Mouse (Mus musculus) cerebellum, postnatal 4 days (tissue): ENCODE measurements around the gene Map7.

ENCODE experiments used
- DNase-seq, 2 experiments: peaks; one replicate each; pipeline ENCODE4 v3.0.0; 2022; ENCODE audit warnings: low spot score in 2 of 2, mixed read lengths in 1 of 2

Map7 gene

DNA sequence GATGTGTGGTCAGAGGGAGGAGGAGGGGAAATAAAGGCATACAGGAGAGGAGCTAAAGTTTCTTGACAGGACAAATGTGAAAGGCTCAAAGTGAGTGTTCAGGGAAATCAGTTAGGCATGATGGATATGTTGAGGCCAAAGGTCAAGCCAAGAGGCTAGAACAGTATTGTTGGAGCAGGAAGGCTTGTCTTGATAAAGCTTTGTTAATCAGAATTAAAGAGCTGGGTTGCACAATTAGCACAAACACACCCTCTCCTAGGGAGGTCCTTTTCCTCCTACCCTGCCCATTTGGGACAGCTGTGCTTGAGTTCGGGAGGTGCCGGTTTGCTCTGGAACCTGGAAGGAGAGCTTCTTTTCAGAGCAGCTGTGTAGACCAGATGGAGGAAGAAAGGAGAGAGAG is 5.2 kb downstream of the Map7 start:
- DNase-seq, result no peak

DNA sequence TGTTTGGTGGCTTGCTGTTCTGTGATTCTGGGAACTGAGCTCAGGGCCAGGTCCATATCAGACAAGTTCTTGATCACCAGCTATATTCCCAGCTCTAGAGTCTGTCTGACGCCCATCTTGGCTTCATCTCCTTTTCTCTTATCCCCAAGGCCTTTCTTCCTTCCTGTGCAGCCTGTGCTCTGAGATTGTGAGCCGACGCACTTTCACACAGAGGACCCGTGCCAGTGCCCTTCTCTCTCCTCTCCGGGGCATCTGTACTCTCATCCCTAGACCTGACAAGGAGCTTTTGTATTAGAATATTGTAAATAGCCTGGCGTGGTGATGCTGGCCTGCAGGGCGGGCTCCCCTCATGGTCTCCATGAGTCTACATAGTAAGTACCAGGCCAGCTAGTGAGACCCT is 7.1 kb downstream of the Map7 start:
- no peak for DNase-seq

DNA sequence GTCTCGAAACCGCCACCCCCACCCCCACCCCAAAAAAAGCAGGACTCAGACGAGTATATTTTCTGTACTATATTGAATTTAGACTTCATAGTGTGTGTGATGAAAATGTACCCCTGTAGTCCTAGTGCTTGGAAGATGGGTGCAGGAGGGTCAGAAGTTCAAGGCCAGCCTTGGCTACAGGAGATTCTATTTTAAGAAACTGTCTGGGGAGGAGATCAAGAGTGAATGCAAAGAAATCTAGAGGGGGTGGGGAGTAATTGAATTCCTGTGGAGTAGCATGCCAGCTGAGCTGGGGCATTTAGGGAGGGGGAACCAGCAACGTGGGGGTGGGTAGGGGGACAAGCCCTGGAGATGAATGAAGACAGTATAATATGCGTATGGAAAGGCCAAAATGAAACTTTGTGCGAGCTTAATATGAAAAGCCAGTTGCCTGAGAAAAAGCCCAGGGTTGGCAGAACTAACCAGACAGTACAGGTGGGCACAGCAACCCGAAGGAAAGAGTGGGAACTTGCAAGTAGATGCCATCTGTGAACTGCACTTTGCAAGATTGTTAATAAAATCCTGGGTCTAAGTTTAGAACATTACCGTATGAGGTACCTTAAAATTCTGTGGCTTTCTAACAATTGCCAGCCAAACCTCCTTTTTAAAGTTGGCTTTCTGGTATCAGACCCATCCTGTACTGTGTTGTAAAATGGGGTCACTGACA is 8.9 kb downstream of the Map7 start:
- no peak for DNase-seq

DNA sequence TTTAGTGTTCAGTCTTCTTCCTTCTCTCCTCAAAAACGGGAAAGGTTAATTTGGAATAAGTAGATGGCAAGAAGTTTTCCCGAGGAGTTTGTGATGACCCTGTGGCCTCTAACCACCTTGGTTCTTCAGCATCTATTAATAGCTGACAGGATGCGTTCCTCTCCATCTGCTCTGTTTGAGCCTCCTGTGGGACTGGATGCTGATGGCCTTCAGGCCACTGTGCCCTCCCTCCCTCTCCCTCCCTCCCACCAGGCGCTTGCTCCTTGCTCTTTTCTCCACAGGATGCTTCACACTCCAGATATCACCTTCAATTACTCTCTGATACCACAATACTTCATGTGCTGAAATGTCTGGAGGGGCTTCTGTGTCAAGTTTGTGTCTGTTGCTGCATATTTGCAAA is 10.5 kb downstream of the Map7 start:
- DNase-seq, result no peak

DNA sequence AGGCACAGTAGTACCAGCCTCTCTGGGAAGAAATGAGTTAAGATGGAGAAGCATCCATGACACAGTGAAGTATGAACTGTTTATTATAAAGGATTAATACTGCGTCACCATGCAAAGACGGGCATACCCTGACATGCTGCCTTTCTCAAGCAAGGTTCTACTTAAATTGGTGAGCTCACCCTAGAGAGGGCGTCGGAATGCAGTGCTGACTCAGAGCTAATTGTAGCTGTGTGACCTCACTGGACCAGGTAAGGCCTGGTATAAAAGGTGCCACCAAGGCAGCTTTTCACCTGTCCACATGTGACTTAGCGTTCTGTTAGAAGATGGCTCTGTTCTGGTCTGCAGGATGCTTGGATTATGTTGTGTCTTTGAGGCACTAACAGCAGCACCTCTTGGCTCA is 11.0 kb downstream of the Map7 start:
- DNase-seq, result no peak

DNA sequence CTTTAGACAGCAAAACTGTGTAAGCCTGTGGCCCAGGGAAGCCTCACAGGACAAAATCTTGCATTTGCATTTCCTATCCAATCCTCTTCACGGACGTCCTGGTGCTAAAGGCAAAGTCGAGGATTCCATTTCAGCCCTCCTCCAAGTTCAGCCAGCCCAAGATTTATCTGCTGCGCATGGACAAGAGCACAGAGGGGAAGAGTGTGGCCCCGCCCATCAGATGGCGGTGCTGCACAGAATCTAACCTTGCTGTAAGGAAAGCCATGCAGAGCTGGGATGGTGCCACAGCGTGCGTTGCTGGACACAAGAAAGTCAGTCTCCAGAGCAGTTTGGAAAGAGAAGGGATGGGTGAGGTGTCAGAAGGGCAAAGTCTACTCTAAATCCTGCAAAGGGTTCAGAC is 12.6 kb downstream of the Map7 start:
- DNase-seq, result no peak

DNA sequence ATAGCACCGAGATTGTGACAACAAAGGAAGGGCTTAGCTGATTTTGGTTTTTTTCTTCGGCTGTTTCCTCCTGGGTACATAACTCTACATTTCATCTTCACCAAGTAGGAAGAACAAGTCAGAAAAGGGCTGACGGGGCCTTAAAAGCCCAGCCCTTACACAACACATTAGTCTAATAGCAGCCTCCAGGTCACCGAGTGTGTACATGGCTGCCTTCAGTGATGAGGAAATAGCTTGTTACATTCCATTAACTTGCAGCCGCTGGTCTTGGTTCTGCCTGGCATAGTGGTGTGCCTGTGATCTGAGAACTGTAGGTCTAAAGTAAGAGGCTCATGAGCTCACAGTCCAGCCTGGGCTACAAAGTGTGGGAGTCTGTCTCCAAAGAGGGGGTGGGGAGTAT is 16.5 kb downstream of the Map7 start:
- DNase-seq, result no peak

DNA sequence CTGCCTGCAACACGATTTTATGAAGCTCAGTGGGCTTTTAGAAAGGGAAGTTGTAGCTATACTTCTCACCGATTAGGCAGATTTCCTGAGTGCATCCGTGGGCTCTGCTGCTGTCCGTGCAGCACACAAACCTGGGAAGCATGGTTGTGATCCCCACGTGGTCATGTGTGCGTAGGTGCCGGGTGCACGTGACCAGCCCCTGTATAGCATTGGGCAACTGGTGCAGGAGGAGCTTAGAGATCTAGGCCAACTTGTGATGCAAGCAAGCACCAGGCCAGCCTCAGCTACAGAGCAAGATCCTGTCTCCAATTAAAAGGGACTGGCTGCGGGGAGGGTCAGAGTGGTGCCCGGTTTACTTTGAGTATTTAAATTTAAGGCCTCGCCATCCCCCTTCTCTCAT is 18.5 kb downstream of the Map7 start:
- no peak for DNase-seq

DNA sequence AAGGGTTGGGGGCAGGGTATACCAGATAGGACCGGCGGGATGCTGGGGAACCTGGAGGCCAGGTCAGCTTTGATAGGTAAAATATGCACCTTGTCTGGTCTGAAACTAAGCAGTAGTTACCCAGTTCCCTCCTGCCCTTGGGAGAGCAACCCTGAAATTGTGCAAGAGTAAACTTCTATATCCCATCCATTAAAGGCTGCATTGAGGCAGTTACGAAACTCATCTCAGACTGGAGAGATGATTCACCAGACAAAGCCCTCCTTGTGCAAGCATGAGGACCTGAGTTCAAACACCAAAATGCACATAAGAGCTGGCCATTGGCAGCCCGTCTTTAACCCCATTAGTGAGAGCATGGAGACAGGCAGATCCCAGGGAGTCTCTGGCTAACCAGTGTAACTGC is 19.2 kb downstream of the Map7 start:
- DNase-seq, result no peak

DNA sequence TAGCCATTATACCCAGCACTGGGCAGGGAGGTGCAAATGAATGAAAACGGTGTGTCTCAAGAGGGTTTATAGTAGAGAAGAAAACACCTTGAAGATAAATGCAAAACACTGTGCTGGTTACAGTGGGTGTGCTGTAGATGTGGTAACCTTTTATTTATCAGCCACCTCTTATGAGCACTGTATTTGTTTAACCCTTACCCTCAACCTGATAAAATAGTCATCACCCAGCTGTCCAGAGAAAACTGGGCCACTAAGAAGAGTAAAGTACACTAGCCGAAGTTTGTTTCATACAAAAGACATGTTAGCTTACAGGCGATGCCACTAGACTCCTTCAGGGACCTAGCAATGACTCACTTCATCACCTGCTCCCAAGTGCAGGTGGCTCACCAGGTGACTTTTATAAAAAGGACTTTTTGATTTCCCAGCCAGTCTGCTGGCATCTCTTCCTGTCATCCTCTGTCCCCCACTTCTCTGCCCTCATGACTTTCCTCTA is 21.0 kb downstream of the Map7 start:
- DNase-seq, result no peak

DNA sequence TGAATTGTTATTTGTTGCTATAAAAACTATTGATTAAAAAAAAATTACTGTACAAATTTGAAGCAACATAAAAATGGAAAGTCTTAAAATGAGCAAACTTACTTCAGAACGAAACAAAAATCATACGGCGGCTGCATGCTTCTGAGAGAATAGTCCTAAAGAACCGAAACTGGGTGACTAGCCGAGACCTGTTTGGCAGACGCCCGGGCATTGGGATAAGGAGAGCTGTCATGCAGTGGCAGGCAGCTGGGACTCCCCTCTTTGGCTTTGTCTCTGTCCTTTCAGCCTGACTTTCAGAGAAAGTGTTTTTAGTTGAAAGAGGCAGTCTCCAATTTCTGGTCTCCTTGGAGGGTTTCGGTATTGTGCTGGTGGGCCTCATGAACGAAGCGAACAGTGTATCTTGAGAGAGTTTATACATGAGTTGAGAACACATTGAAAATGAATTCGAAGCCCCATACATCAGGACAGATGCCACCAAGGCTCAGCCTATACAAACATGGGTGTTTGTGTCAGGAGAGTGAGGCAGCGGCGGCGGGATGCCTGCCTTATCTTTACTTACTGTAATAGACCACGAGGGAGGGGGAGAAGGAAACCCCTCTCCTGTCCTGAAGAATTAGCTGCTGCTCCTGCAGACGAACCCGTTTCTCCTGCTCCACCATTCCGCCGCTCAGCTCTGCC is 21.8 kb downstream of the Map7 start:
- no peak for DNase-seq

DNA sequence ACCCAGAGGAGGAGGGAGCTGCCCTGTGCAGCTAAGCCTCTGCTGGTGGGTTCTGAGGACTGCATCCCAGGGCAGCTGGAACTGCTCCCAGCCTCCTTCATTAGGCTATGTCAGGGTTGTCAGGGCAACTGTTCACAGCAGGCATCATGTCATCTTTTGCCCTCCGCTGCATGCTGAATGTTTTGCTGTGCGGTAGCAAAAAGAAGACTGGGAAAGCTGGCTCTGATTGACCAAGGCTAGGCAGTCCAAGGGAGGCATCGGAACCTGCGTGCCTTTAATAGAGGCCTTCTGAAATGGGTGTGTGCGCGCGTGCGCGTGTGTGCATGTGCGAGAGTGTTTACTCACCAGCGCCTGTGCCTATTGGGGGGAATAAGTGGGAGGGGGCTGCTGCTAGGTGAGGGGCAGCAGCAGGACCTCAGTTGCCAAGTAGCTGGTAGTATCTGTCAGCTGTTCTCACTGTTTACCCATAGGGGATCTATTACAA is 22.4 kb downstream of the Map7 start:
- peak; percentile 57 to 83 for DNase-seq

DNA sequence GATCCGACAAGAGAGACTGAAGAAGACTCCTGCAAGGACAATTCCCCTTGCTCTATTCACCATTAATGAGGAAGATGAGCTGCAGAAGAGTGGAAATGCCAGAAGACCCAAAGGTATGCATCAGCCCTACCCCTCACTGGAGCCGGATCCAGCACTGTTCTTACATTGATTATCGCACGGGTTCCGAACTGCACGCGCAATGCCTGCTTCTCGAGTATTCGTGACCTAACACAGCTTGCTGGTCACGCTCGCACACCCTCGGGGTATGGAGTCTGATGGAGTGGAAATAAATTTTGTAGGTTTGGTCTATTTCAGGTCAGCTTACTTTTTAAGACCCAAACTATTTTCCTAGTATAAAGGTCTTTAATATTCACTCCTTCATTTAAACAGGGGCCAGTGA is 22.9 kb downstream of the Map7 start:
- peak in 1 of 2 experiments; percentile 8 for DNase-seq

DNA sequence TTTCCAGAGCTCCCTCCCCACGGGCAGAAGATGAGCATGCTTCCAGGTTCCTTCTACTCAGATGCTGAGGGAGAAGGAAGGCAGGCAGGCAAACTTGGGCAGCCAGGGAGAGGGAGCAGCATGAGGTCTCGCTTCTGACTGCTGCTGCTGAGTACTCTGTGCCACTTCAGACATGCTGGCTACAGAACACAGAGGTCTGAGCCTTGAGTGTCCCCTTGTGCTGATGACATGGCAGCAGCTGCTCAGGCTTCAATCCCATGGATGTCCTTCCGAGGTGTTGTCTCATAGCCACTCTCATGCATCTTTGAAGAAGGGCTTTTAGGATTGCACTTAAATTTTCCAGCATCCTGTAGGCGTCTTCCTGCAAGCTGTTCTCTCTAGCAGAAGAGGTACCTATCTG is 23.5 kb downstream of the Map7 start:
- DNase-seq, result no peak

DNA sequence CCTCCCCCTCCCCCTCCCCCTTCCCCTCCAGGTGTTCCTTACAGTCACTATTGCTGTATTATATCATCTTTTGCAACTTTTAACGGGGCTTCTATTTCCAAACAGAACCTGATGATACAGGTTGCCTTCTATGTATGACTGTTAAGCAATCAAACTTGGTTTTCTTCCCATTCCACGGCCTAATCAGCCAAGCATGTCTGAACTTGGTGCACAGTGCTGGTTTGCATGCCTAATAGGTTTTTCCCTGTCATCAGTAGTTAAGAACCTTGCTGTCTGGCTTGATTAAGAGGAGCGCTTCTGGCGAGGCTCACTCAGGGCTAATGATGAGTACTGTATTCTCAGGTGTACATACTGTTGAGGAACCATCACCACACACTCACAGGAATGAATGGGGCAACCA is 25.5 kb downstream of the Map7 start:
- DNase-seq, result no peak

DNA sequence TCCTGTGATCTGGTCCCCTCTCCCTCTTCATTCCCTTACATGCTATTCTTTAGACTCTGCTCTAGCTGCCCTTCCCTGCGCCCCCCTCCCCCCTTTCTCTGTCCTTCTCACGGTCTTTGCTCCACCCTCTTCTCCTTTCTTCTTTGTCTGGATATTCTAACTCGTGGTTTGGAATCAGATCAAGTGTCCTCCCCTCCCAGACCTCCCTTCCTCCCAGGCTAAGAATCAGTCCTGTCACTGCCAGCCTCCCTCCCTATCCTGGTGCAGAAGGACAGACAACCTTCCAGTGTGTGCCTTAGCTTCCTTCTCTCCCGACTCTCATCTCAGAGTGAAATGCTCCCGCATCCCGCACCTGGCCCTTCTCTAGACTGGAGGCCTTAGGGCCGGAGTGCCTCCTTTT is 27.8 kb downstream of the Map7 start:
- DNase-seq, result no peak

DNA sequence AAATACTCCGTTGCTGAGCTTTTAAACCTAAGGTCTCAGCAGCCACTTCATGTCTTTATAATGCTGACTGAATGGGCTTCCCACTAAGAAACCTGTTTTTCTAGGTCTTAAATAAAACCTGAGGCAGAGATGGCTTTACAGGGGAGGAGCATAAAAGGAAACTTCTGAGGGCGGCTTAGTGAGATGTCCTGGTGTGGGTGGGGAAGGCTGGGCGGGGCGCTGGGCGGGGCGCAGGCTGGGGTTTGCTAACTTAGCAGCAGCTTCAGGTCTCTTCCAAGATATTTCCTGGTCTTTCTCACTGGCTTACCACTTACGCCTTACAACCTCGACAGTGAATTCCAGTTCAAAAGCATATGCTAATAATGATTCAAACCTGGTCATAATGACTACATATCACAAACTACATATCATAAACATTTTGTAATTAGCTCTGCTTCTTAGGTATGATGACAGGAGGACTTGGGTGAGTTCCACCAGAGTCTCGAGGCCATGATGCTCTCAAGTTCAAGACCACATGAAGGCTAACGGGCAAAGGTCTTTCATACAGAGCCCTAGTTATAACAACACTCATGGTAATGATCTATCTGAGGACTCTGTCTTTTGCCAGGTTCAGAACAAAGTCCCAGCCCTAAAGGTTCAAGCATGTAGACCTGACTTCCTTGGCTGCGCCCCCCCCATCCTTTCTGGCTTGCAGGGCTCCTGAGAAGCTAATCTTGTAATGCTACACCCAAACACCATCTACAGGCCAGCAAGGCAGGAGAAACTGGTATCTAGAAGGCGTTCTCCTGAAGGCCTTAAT is 30.7 kb downstream of the Map7 start:
- no peak for DNase-seq

DNA sequence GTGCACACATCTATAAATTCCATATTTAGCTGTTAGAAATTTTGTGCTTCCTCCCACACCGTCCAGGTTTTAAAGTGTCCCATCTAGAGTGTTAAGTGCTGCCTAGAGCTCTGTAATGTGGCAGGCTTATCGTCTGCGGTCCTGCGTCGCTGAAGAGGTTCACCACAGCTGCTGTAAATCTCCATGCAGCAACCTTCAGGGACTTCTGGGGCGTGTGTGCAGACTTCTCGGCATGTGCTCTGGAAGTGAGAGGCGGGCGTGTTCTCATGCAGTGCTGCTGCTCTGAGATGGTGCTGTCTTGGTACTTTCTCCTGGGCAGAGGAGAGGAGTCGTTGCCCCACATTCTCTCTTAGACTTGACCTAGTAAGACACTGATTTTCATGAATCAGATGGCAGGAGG is 32.9 kb downstream of the Map7 start:
- DNase-seq, result no peak

DNA sequence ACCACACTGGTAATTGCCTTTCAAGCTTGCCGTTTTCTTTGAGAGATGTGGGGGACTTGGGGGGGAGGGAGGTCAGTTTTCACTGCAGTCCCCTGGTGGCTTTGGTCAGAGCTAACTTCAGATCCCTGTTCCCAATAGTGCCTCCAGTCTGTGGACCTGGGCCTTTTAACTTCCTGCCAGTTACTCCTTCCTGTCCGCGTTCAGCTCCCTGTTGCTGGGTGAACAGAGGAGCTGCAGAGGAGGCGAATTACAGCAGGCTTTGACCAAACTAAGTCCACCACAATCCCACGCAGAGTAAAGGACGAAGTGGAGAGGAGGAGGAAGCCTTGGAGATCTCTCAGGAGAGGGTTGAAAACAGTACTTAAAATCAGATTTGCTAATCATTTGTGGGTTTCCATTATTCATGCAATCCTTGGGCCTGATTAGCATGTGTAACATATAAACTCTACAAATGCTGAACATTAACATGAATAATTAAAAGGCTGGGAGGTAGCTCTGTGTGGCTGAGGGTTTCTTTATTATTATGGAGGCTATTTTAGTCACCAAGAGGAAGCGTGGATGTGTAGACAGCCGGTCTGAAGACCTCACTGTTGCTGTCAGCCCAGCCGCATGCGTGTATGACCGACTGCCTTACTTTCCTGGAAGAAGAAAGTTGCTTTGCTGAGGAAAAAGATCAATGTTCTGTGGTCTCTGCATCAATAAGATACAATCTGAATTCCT is 33.6 kb downstream of the Map7 start:
- no peak for DNase-seq

DNA sequence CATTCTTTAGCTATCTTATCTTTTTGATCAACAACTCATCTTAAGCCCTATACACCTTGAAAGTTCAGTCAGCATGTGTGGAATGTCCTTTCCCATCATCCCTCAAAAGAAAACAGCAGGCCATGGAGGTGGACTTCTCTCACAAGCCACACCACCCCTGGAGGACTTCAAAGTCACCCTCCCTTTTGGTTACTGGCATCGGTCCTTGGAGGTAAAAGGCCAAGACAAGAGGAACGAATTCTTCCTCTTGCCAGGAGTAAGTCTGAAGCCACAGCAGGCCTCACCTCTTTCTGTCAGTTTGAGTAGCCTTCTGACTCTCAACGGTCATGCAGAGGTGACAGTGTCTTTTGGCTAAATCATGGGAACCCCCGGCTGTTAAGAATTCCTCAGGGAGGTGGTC is 36.1 kb downstream of the Map7 start:
- DNase-seq, result no peak

DNA sequence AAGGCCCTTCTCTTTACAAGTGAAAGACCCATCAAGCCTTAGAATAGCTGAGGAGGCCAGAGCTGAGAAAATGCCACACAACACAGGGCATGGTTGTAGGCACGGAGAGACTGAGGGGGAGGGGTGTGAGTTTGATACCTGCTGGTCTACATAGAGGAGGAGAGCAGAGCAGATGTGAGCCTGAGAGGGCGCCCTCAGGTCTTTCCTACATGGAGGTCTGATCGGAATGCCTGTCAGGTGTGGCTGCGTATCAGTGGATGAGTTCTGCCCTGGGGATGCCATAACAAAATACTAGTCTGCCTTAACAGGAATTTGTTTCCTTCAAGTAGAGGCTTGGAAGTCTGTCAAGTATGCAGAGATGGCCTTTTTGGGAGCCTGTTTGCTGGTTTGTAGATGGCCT is 37.0 kb downstream of the Map7 start:
- no peak for DNase-seq

DNA sequence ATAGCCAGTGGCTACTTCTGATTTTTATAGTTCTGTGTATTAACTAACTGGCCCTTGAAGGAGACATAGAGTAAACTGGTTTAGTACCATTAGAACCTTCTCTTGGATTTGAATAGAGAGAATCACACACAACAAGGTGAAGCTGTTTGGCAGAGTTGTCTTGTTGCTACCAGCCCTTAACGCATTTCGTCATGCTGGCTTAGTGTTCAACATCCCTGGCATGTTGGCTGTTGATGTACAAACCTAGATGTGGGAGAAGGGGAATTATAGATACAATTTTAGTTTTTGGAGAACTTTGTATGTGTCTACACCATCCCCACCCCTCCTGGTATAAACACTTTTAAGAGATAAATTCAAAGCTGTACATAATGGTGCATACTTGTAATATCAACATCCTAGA is 37.5 kb downstream of the Map7 start:
- DNase-seq, result no peak
